Mouse (Mus musculus) spleen, adult 2 months (tissue): Measurements from ENCODE around the gene Hddc2.

Experiments used
- CTCF ChIP-seq: fragments of 200-500 bp; IDR thresholded peaks from 2 replicates; pipeline ENCODE4 v1.5.1; 2011; ENCODE audit warnings: mild to moderate bottlenecking, inconsistent platforms; ENCODE audit not compliant: insufficient read depth, insufficient read length, insufficient replicate concordance; ENCODE audit errors: extremely low read depth
- POLR2A ChIP-seq: fragments of 200-500 bp; IDR thresholded peaks from 2 replicates; pipeline ENCODE4 v1.6.1; 2011; ENCODE audit warnings: low read depth, low read length, inconsistent platforms

DNA sequence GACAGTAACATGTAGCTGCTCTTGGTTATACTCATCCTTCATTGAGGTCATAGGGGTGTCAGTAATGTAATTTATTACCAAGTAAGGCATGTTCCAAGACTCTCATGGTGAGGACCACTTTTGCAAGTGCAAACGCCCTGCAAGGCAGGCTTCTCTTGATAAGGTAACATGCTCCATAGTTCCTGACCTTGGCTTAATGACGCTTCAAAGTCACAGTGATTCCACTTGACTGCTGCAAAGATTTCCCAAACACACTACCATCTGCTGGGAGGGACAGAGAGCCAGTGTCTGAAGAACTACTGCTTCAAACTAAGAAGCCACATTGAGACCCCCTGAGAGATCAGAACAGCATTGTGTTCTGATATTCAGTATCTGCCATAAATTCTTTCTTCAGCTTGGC is 40.4 kb upstream of the Hddc2 start:
- TF ChIP-seq CTCF (no peak), POLR2A (no peak)
